Mouse (Mus musculus) liver, embryonic 15.5 days (tissue): ENCODE data around the gene Hacd2. TPM values are rescaled to one million over a fixed set of nuclear protein-coding genes. Genes with fewer than 3 reads are reported as not detected.

Experiments used
- ATAC-seq: fragments of 200-750 bp; cut with Nextera tagmentation; 2 replicates; pipeline ENCODE4 v1.8.0; 2017; ENCODE audit warnings: moderate number of reproducible peaks, mild to moderate bottlenecking, moderate library complexity; ENCODE audit not compliant: insufficient read depth
- H3K27ac ChIP-seq: fragments of 300-500 bp; sonication (generic); replicated peaks from 2 replicates; pipeline ENCODE4 v1.5.1; 2015; ENCODE audit warnings: mild to moderate bottlenecking, inconsistent platforms
- H3K27me3 ChIP-seq: fragments of 300-500 bp; sonication (generic); 2 replicates; pipeline ENCODE4 v1.6.1; 2015; ENCODE audit warnings: mild to moderate bottlenecking, inconsistent platforms
- H3K36me3 ChIP-seq: fragments of 300-500 bp; sonication (generic); replicated peaks from 2 replicates; pipeline ENCODE4 v1.6.1; 2015; ENCODE audit warnings: moderate library complexity, mild to moderate bottlenecking, inconsistent platforms
- H3K4me1 ChIP-seq: fragments of 300-500 bp; sonication (generic); replicated peaks from 2 replicates; pipeline ENCODE4 v1.6.1; 2015; ENCODE audit warnings: inconsistent platforms
- H3K4me2 ChIP-seq: fragments of 300-500 bp; sonication (generic); 2 replicates; pipeline ENCODE4 v1.6.1; 2015; ENCODE audit warnings: moderate library complexity, mild to moderate bottlenecking, inconsistent platforms
- H3K4me3 ChIP-seq: fragments of 300-500 bp; sonication (generic); replicated peaks from 2 replicates; pipeline ENCODE4 v1.5.1; 2015; ENCODE audit warnings: mild to moderate bottlenecking, inconsistent platforms
- H3K9ac ChIP-seq: fragments of 300-500 bp; sonication (generic); 2 replicates; pipeline ENCODE4 v1.6.1; 2015; ENCODE audit warnings: moderate library complexity, mild to moderate bottlenecking, inconsistent platforms
- H3K9me3 ChIP-seq: fragments of 300-500 bp; sonication (generic); replicated peaks from 2 replicates; pipeline ENCODE4 v1.6.1; 2016; ENCODE audit warnings: inconsistent platforms
- WGBS: fragments of 180-500 bp; shearing (Covaris S2); methylation state at CpG from one replicate; pipeline ENCODE4 v1.1.7; 2015; ENCODE audit warnings: mixed read lengths; ENCODE audit not compliant: insufficient replicate concordance; 5-methylcytosine and 5-hydroxymethylcytosine counted together
- polyA plus RNA-seq: library from polyadenylated mRNA; unstranded; fragments of >200 nt; fragmentation: Nextera tagmentation; extraction: Ambion mirVana; gene quantifications from 2 replicates; pipeline ENCODE4 v1.2.1, GENCODE M21; 2015

The Hacd2 gene
- polyA plus RNA-seq, 1 experiment from 2014 or later = 105 TPM

DNA sequence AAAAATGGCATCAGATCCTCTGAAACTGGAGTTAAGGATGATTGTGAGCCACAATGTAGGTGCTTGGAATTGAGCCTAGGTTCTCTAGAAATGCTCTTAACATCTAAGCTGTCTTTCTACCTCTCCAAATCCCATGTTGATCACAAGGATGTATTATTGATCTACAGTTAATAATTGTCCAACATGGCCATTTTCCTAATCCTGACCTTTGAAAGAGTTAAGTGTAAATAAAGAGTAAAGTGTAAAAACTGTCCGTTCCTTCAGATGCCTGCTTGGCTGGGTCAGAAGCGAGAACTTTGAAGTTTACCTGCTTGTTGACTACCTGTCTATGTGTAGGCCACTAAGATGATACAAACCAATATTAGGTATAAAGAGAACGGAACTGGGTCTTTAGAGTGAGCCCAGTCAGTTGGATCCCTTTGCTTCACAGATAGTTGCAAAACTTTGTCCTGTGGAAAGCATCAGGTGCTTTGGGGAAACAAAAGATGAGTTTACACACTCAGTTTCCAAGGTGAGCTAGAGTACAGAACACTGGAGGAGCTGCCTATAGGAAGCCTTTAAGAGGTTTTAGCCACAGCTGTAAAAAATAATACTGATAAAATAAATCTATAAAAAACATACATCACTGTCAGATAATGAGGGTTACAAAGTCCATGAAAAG, 75.8 kb downstream of the Hacd2 start:
- H3K27ac ChIP-seq = peak overlapping the region; percentile 66
- peaks cover 24% of the 10 kb centered on the region for H3K36me3 ChIP-seq
- H3K9ac ChIP-seq = no peak overlapping the region
- peak; percentile 54 for ATAC-seq
- H3K4me1 ChIP-seq = peaks cover 6% of the 10 kb centered on the region
- WGBS = 71% methylated on average over 3 of the region's 3 CpGs
- no peak overlapping the region for H3K4me3 ChIP-seq
- no peak overlapping the region for H3K4me2 ChIP-seq
- no peaks in the 10 kb centered on the region for H3K27me3 ChIP-seq
- no peaks in the 10 kb centered on the region for H3K9me3 ChIP-seq

GRCm38 (mm10) chr16:35101751-35102420, 79.7 kb downstream of the Hacd2 start:
- 79% methylated on average over 12 of the region's 12 CpGs for WGBS
- H3K4me2 ChIP-seq = no peak overlapping the region
- no peak for ATAC-seq
- H3K9ac ChIP-seq = no peak overlapping the region
- H3K4me1 ChIP-seq = peaks cover 6% of the 10 kb centered on the region
- no peak overlapping the region for H3K4me3 ChIP-seq
- H3K27me3 ChIP-seq = no peaks in the 10 kb centered on the region
- H3K36me3 ChIP-seq = peaks cover 44% of the 10 kb centered on the region
- no peaks in the 10 kb centered on the region for H3K9me3 ChIP-seq
- no peak overlapping the region for H3K27ac ChIP-seq

GRCm38 (mm10) chr16:35102866-35103620, 80.8 kb downstream of the Hacd2 start:
- Histone ChIP-seq H3K36me3 (peaks cover 52% of the 10 kb centered on the region), H3K9ac (no peak overlapping the region), H3K9me3 (no peaks in the 10 kb centered on the region), H3K4me1 (peaks cover 6% of the 10 kb centered on the region), H3K27me3 (no peaks in the 10 kb centered on the region), H3K4me2 (no peak overlapping the region), H3K27ac (no peak overlapping the region), H3K4me3 (no peak overlapping the region)
- WGBS = 59% methylated on average over 7 of the region's 7 CpGs
- ATAC-seq = no peak

DNA sequence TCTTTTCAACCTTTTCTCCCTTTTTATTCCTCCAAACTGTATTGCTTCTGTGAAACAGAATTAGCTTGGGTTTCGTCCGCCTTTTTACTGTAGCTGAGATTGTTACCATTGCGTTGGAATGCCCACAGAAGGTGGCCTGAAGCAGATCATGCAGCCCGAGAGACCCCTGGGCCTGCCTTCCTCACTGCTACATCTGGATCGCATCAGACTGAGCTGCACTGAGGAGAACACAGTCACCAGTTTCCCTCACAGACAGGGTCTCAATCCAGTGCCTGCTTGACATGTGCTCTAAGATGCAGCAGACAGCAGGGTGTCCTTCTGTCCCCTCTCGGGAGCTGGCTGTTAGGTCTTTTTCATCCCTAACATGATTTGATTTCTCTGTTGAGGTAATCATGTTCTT, 85.8 kb downstream of the Hacd2 start:
- H3K4me1 ChIP-seq = no peaks in the 10 kb centered on the region
- H3K9ac ChIP-seq = no peak overlapping the region
- no peak for ATAC-seq
- 72% methylated on average over 6 of the region's 6 CpGs for WGBS
- H3K27ac ChIP-seq = no peak overlapping the region
- no peaks in the 10 kb centered on the region for H3K9me3 ChIP-seq
- H3K27me3 ChIP-seq = no peaks in the 10 kb centered on the region
- H3K36me3 ChIP-seq = peaks cover 37% of the 10 kb centered on the region
- H3K4me3 ChIP-seq = no peak overlapping the region
- H3K4me2 ChIP-seq = no peak overlapping the region

DNA sequence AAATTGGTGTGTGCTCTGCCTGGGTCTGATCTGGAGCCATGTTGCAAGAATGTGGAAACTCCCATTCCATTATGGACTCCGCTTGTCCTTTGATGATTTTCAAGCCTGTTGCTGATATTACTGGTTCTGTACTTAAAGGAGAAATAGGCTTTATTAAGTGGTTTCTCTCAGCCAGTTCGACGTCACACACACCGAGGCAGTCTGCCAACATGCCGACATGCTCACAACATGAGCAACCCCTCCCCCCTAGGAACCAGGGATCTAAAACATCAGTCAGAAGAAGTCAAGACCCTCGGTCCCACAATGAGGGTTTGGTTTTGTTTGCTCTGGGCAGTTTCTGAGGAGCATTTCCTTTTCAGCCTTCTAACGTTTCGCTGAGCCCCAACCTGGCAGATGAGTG, 86.9 kb downstream of the Hacd2 start:
- H3K36me3 ChIP-seq = peaks cover 28% of the 10 kb centered on the region
- no peak overlapping the region for H3K4me2 ChIP-seq
- no peaks in the 10 kb centered on the region for H3K9me3 ChIP-seq
- H3K27me3 ChIP-seq = no peaks in the 10 kb centered on the region
- 73% methylated on average over 8 of the region's 8 CpGs for WGBS
- no peaks in the 10 kb centered on the region for H3K4me1 ChIP-seq
- H3K27ac ChIP-seq = no peak overlapping the region
- H3K9ac ChIP-seq = no peak overlapping the region
- H3K4me3 ChIP-seq = no peak overlapping the region
- no peak for ATAC-seq

DNA sequence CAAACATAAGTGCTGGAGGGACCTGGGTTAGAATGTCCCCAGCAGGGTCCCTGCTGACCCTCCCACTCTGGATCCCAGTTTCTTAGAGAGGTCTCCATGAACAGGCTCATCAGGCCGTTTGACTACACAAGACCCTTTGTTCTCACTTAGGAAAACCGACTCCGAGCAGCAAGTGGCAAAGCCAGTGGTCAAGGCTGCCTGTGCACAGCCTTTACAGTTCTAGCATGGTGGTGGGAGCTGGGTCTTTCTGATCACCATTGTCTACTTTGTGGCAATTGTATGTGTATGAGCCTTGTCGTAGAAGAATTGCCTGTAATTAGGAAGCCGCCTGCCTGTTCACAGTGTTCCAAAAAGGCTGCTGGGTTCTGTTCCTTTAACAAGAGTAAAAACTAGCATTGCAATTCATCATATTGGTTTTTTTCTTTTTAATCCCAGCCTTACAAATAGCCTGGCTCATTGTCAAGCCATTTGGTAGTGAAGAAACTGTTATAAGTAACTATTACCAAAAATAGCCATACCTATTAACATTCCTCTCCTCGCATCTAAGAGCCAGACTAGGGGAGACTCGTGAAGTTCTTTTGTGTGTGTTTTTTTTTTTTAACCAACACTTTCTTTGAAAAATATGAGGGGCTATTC, 87.5 kb downstream of the Hacd2 start:
- no peak overlapping the region for H3K27ac ChIP-seq
- WGBS = 70% methylated on average over 7 of the region's 7 CpGs

DNA sequence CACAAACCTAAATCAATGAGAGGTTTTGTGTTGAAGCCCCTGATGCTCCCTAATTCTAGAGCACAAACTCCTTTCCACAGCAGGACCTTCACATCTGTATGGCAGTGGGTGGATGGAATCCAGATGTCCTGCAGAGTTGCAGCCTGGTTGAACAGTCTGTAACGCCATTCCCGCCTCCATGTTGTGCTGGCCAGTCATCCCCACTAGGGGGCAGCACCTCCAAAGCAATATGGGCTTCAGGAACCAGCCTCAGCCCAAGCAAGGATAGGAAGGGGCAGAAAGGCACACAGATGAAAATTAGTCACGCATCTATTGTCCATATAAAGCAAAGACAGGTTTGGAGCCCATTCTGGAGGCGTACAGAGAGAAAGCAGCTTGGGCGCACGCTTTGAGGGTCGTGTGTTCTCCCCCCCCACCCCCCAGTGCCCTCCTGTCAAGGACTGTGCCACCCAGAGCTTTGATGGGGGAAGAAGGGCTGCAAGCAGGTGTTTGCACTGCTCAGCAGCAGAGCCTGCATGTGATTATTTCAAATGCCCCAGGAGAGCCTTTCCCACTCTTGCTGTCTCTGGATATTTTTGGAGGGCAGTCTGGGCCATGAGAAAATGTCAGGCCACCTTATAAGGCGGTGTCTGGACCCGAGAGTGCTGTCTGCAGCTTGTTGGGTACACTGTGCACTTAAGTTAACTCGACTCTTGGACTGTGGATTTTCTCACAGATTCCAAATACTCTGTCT, 88.3 kb downstream of the Hacd2 start:
- 40% methylated on average over 10 of the region's 10 CpGs for WGBS
- no peak overlapping the region for H3K27ac ChIP-seq
- no peaks in the 10 kb centered on the region for H3K4me1 ChIP-seq
- no peak overlapping the region for H3K4me2 ChIP-seq
- ATAC-seq = no peak
- H3K4me3 ChIP-seq = no peak overlapping the region
- H3K36me3 ChIP-seq = peaks cover 18% of the 10 kb centered on the region
- no peaks in the 10 kb centered on the region for H3K27me3 ChIP-seq
- no peaks in the 10 kb centered on the region for H3K9me3 ChIP-seq
- no peak overlapping the region for H3K9ac ChIP-seq

More for the DNA sequence above, 87.5 kb downstream of the Hacd2 start:
- peaks cover 22% of the 10 kb centered on the region for H3K36me3 ChIP-seq
- H3K27me3 ChIP-seq = no peaks in the 10 kb centered on the region
- H3K4me3 ChIP-seq = no peak overlapping the region
- H3K4me1 ChIP-seq = no peaks in the 10 kb centered on the region
- H3K9me3 ChIP-seq = no peaks in the 10 kb centered on the region
- H3K4me2 ChIP-seq = no peak overlapping the region
- no peak for ATAC-seq
- H3K9ac ChIP-seq = no peak overlapping the region

GRCm38 (mm10) chr16:35111143-35111620, 89.0 kb downstream of the Hacd2 start:
- H3K27ac ChIP-seq = no peak overlapping the region
- no peaks in the 10 kb centered on the region for H3K4me1 ChIP-seq
- ATAC-seq = no peak
- no peak overlapping the region for H3K4me3 ChIP-seq
- H3K36me3 ChIP-seq = peaks cover 15% of the 10 kb centered on the region
- no peak overlapping the region for H3K9ac ChIP-seq
- H3K9me3 ChIP-seq = no peaks in the 10 kb centered on the region
- H3K27me3 ChIP-seq = no peaks in the 10 kb centered on the region
- WGBS = 57% methylated on average over 8 of the region's 8 CpGs
- H3K4me2 ChIP-seq = no peak overlapping the region

- Histone ChIP-seq H3K9ac (no peak overlapping the region), H3K36me3 (no peaks in the 10 kb centered on the region), H3K27me3 (no peaks in the 10 kb centered on the region), H3K4me3 (no peak overlapping the region), H3K9me3 (no peaks in the 10 kb centered on the region), H3K4me1 (no peaks in the 10 kb centered on the region), H3K4me2 (no peak overlapping the region), H3K27ac (no peak overlapping the region)
- ATAC-seq = no peak
- WGBS = 69% methylated on average over 5 of the region's 5 CpGs
These were observed 91.3 kb downstream of the Hacd2 start for GRCm38 (mm10) chr16:35113496-35113895.

- Histone ChIP-seq H3K27ac (no peak overlapping the region), H3K9me3 (no peaks in the 10 kb centered on the region), H3K4me2 (no peak overlapping the region), H3K9ac (no peak overlapping the region), H3K27me3 (no peaks in the 10 kb centered on the region), H3K4me3 (no peak overlapping the region), H3K36me3 (no peaks in the 10 kb centered on the region), H3K4me1 (no peaks in the 10 kb centered on the region)
- WGBS = 65% methylated on average over 7 of the region's 7 CpGs
- no peak for ATAC-seq
These were observed 94.2 kb downstream of the Hacd2 start for GRCm38 (mm10) chr16:35116328-35116956.
